Mouse (Mus musculus) hindbrain, embryonic 11.5 days (tissue): Measurements from ENCODE around the gene Dst. TPM values are rescaled to one million over a fixed set of nuclear protein-coding genes. Genes with fewer than 3 reads are reported as not detected.

Experiments
- ATAC-seq: fragments of 200-750 bp; cut with Nextera tagmentation; 2 replicates; pipeline ENCODE4 v1.8.0; 2017; ENCODE audit warnings: mild to moderate bottlenecking, moderate TSS enrichment, moderate library complexity; ENCODE audit not compliant: low FRiP score
- DNase-seq: peaks from one replicate; pipeline ENCODE4 v3.0.0-alpha.2; 2015; ENCODE audit warnings: low spot score
- H3K27ac ChIP-seq: fragments of 300-500 bp; sonication (generic); 2 replicates; pipeline ENCODE4 v1.5.1; 2014; ENCODE audit warnings: mild to moderate bottlenecking, low read depth, low read length
- H3K27me3 ChIP-seq: fragments of 300-500 bp; sonication (generic); 2 replicates; pipeline ENCODE4 v1.6.1; 2014; ENCODE audit warnings: mild to moderate bottlenecking, low read length, moderate library complexity, mixed read lengths; ENCODE audit not compliant: control insufficient read depth, insufficient read depth
- H3K36me3 ChIP-seq: fragments of 300-500 bp; sonication (generic); 2 replicates; pipeline ENCODE4 v1.6.1; 2014; ENCODE audit warnings: mild to moderate bottlenecking, low read length, moderate library complexity, mixed read lengths; ENCODE audit not compliant: control insufficient read depth, insufficient read depth
- H3K4me1 ChIP-seq: fragments of 300-500 bp; sonication (generic); replicated peaks from 2 replicates; pipeline ENCODE4 v1.6.1; 2014; ENCODE audit warnings: low read length, mixed read lengths; ENCODE audit not compliant: control insufficient read depth, insufficient read depth
- H3K4me2 ChIP-seq: fragments of 300-500 bp; sonication (generic); replicated peaks from 2 replicates; pipeline ENCODE4 v1.6.1; 2014; ENCODE audit warnings: mild to moderate bottlenecking, low read depth, low read length
- H3K4me3 ChIP-seq: fragments of 300-500 bp; sonication (generic); 2 replicates; pipeline ENCODE4 v1.5.1; 2014; ENCODE audit warnings: low read depth, low read length
- H3K9ac ChIP-seq: fragments of 300-500 bp; sonication (generic); 2 replicates; pipeline ENCODE4 v1.6.1; 2014; ENCODE audit warnings: low read depth, low read length
- H3K9me3 ChIP-seq: fragments of 300-500 bp; sonication (generic); 2 replicates; pipeline ENCODE4 v1.6.1; 2016; ENCODE audit warnings: low read length; ENCODE audit not compliant: control insufficient read depth
- WGBS: fragments of 180-500 bp; shearing (Covaris S2); extraction: QIAGEN DNeasy Blood & Tissue Kit; methylation state at CpG from one replicate; pipeline ENCODE4 v1.1.7; 2014; 5-methylcytosine and 5-hydroxymethylcytosine counted together
- polyA plus RNA-seq: library from polyadenylated mRNA; unstranded; fragments of >200 nt; fragmentation: Nextera tagmentation; extraction: Ambion mirVana; gene quantifications from 2 replicates; pipeline ENCODE4 v1.2.1, GENCODE M21; 2014

The Dst gene
- polyA plus RNA-seq, 1 experiment from 2014 or later: 60.0 TPM

- Histone ChIP-seq H3K27me3 (no peaks in the 10 kb centered on the region), H3K9me3 (no peaks in the 10 kb centered on the region), H3K36me3 (no peaks in the 10 kb centered on the region), H3K4me2 (no peak overlapping the region), H3K27ac (no peak overlapping the region), H3K4me1 (no peaks in the 10 kb centered on the region), H3K9ac (no peak overlapping the region), H3K4me3 (no peak overlapping the region)
- ATAC-seq (no peak), DNase-seq (no peak)
- WGBS: 62% methylated on average over 5 of the region's 5 CpGs
Measured at GRCm38 (mm10) chr1:33996105-33996887, 88.3 kb downstream of the Dst start.

- H3K27ac ChIP-seq: no peak overlapping the region
- DNase-seq (no peak), ATAC-seq (no peak)
- H3K4me2 ChIP-seq: no peak overlapping the region
- H3K4me1 ChIP-seq: peaks cover 6% of the 10 kb centered on the region; the same call in 1 of the 2 replicates
- no peaks in the 10 kb centered on the region for H3K9me3 ChIP-seq
- no peak overlapping the region for H3K9ac ChIP-seq
- H3K4me3 ChIP-seq: no peak overlapping the region
- WGBS: 91% methylated on average over 4 of the region's 4 CpGs
- no peaks in the 10 kb centered on the region for H3K36me3 ChIP-seq
- no peaks in the 10 kb centered on the region for H3K27me3 ChIP-seq
Measured at GRCm38 (mm10) chr1:34002321-34002720, 94.3 kb downstream of the Dst start.

- Histone ChIP-seq H3K4me3 (no peak overlapping the region), H3K9ac (no peak overlapping the region), H3K27ac (no peak overlapping the region), H3K27me3 (no peaks in the 10 kb centered on the region), H3K9me3 (no peaks in the 10 kb centered on the region), H3K4me2 (no peak overlapping the region), H3K36me3 (no peaks in the 10 kb centered on the region), H3K4me1 (peaks cover 6% of the 10 kb centered on the region; the same call in 1 of the 2 replicates)
- ATAC-seq (no peak), DNase-seq (no peak)
- 34% methylated on average over 9 of the region's 9 CpGs for WGBS
Measured at GRCm38 (mm10) chr1:34002970-34003369, 94.9 kb downstream of the Dst start.

DNA sequence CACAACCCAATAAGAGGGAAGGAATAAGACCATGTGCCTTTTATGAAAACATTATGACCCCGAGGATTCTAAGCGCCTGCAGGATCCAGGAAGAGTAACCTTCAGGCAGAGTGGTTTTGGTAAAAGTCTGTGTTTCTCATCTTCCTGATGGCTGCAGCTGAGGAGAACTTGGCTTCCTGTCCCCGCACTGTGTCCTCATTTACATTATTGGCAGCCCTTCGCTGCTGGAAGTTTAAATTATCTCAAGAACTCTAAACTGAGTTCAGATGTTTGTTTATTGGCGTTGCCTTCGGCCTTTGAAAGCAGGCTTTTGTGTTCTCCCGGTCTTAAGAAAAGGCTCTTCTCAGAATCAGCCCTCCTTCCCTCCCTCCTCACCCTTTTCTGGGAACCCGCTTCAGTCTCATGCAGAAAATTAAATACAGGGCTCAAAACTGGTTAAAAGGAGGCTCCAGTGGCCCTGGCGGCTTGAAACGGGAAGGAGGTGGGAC, 97.3 kb downstream of the Dst start:
- Histone ChIP-seq H3K4me2 (peak overlapping the region; percentile 74; the same call in 1 of the 2 replicates), H3K27ac (peak overlapping the region; percentile 31; the same call in 1 of the 2 replicates), H3K9me3 (no peaks in the 10 kb centered on the region), H3K4me1 (peaks cover 6% of the 10 kb centered on the region; the same call in 1 of the 2 replicates), H3K27me3 (no peaks in the 10 kb centered on the region), H3K4me3 (peak overlapping the region; percentile 59), H3K36me3 (no peaks in the 10 kb centered on the region), H3K9ac (no peak overlapping the region; the same call in 1 of the 2 replicates)
- 4% methylated on average over 10 of the region's 10 CpGs for WGBS
- ATAC-seq (no peak), DNase-seq (no peak)

- DNase-seq: peak; percentile 79
- no peaks in the 10 kb centered on the region for H3K36me3 ChIP-seq
- peak overlapping the region; percentile 59 for H3K4me3 ChIP-seq
- no peaks in the 10 kb centered on the region for H3K9me3 ChIP-seq
- peak overlapping the region; percentile 74 for H3K4me2 ChIP-seq
- peaks cover 6% of the 10 kb centered on the region; the same call in 1 of the 2 replicates for H3K4me1 ChIP-seq
- H3K9ac ChIP-seq: peak overlapping the region; percentile 72
- ATAC-seq: peak; percentile 78
- H3K27ac ChIP-seq: peak overlapping the region; percentile 84
- H3K27me3 ChIP-seq: no peaks in the 10 kb centered on the region
- under 1% methylated on average over 29 of the region's 29 CpGs for WGBS
Measured at GRCm38 (mm10) chr1:34005726-34006638, 98.0 kb downstream of the Dst start.

GRCm38 (mm10) chr1:34006828-34007361, 98.9 kb downstream of the Dst start:
- ATAC-seq: no peak
- peaks cover 6% of the 10 kb centered on the region; the same call in 1 of the 2 replicates for H3K4me1 ChIP-seq
- no peaks in the 10 kb centered on the region for H3K9me3 ChIP-seq
- peak overlapping the region; percentile 74 for H3K4me2 ChIP-seq
- no peaks in the 10 kb centered on the region for H3K36me3 ChIP-seq
- H3K4me3 ChIP-seq: peak overlapping the region; percentile 59
- no peak overlapping the region for H3K27ac ChIP-seq
- H3K27me3 ChIP-seq: no peaks in the 10 kb centered on the region
- 5% methylated on average over 5 of the region's 5 CpGs for WGBS
- peak overlapping the region; percentile 72 for H3K9ac ChIP-seq
- no peak for DNase-seq

- peaks cover 6% of the 10 kb centered on the region; the same call in 1 of the 2 replicates for H3K4me1 ChIP-seq
- no peak overlapping the region for H3K9ac ChIP-seq
- ATAC-seq: no peak
- no peak for DNase-seq
- 5% methylated on average over 4 of the region's 4 CpGs for WGBS
- H3K36me3 ChIP-seq: no peaks in the 10 kb centered on the region
- no peaks in the 10 kb centered on the region for H3K27me3 ChIP-seq
- H3K9me3 ChIP-seq: no peaks in the 10 kb centered on the region
- H3K4me3 ChIP-seq: peak overlapping the region; percentile 59
- no peak overlapping the region for H3K27ac ChIP-seq
- H3K4me2 ChIP-seq: peak overlapping the region; percentile 74
Measured at GRCm38 (mm10) chr1:34007379-34007778, 99.4 kb downstream of the Dst start.

DNA sequence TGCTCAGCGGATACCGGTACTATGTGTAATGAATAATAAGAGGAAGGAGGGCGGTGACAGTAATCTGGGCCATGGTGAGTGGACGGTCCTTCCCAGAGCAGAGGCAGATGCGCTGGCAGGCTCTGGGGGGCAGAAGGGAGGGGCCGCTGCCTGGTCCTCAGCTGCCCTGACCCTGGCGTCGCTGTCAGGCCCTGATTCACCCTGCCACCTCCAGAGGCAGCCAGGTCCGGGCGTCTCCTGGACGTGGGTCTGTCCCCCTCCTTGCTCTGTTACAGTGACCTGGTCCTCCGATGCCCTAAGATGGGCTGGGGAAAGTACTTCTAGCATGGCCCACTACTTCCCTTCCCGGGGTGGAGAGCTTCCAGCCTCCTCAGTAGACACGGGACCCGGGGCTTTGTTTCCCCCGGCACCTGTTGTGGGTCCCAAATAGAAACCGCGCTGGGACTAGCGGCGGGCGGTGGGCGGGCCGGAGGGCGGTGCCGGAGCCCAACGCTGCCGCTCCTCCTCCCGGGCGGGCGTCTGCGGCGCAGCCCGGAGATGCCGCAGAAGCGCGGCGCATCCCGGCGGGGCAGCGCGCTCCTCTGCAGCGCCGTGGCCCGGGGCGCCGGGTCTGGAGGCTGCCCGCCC, 103.1 kb downstream of the Dst start:
- ATAC-seq (peak; percentile 87), DNase-seq (peak; percentile 81)
- WGBS: under 1% methylated on average over 38 of the region's 47 CpGs
- Histone ChIP-seq H3K4me2 (peak overlapping the region; percentile 95), H3K27me3 (no peaks in the 10 kb centered on the region), H3K4me3 (peak overlapping the region; percentile 81), H3K4me1 (peaks cover 6% of the 10 kb centered on the region; the same call in 1 of the 2 replicates), H3K36me3 (no peaks in the 10 kb centered on the region), H3K27ac (peak overlapping the region; percentile 82), H3K9ac (peak overlapping the region; percentile 89), H3K9me3 (no peaks in the 10 kb centered on the region)
